Mouse (Mus musculus): ENCODE measurements around the gene Dhx32.

Gene Dhx32

GRCm38 (mm10) chr7:133742530-133743325 lies 39.8 kb downstream of the Dhx32 start:
- in situ Hi-C loops (cut with MboI; ENCODE audit: unreplicated experiment in 2 of 2), result no loop called here

DNA sequence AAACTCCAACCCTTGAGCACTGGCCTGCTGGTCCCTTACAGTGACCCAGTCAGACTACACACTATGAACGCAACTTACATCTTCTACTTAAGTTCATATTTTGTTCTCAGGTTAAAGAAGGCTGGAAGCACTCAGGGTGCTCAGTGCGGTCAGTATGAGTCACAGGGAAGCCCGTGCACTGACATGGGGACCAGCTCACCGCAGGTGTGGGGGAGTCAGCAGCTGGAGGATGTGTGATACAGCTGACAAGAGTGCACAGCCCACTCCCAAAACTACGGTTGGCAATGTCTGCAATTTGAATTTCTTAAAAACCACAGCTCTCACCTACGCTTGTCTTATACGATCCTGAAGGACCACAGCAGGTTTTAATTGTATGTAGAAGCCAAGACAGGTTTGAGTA lies 42.0 kb downstream of the Dhx32 start:
- in situ Hi-C loops (cut with MboI; ENCODE audit: unreplicated experiment in 2 of 2), result no loop called here

- in situ Hi-C loops (cut with MboI; ENCODE audit: unreplicated experiment in 2 of 2), result no loop called here
Measured at GRCm38 (mm10) chr7:133731971-133732645, 50.4 kb downstream of the Dhx32 start.

GRCm38 (mm10) chr7:133730324-133731191 lies 52.0 kb downstream of the Dhx32 start:
- in situ Hi-C loops (cut with MboI; ENCODE audit: unreplicated experiment in 2 of 2), result no loop called here

GRCm38 (mm10) chr7:133729351-133729750 lies 53.2 kb downstream of the Dhx32 start:
- in situ Hi-C loops (cut with MboI; ENCODE audit: unreplicated experiment in 2 of 2), result no loop called here

DNA sequence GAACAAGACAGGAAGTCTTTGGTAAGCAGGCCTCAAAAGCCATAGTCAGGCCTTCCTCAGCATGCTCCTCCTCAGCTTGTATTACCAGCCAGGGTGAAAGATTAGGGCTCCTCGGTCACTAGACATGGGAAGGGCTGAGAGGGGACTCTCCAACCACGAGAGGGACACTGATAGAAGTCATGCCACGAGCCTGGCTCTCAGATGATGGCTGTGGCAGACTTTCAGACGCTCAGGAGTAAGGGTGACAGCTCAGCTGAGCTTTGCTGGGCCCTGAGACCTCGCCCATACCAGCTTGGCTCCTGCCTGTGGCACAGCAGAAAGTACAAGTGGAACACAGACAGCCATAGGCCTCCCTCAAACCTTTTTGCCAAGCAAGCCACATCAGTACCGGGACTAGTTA lies 55.5 kb downstream of the Dhx32 start:
- in situ Hi-C loops (cut with MboI; ENCODE audit: unreplicated experiment in 2 of 2), result no loop called here

- in situ Hi-C loops (cut with MboI; ENCODE audit: unreplicated experiment in 2 of 2), result no loop called here
Measured at GRCm38 (mm10) chr7:133725571-133725970, 57.0 kb downstream of the Dhx32 start.

DNA sequence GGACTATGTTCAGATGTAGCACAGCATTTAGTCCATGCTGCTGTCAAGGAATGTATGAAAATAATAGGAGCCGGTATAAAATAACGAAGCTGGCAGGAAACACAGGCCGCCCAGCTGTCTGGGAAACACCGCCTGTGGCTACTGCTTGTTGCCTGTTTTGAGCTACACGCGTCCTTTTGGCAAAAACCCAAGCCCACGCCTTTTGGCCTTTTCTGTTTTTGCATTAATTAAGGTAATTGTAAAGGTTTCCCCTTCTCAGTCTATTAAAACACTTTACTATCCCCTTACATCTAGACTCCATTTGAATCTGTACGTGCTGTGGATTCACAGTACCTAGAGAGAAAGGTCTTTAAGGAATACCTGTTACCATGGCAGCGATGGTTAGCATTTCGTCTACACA lies 57.7 kb downstream of the Dhx32 start:
- in situ Hi-C loops (cut with MboI; ENCODE audit: unreplicated experiment in 2 of 2), result no loop called here

DNA sequence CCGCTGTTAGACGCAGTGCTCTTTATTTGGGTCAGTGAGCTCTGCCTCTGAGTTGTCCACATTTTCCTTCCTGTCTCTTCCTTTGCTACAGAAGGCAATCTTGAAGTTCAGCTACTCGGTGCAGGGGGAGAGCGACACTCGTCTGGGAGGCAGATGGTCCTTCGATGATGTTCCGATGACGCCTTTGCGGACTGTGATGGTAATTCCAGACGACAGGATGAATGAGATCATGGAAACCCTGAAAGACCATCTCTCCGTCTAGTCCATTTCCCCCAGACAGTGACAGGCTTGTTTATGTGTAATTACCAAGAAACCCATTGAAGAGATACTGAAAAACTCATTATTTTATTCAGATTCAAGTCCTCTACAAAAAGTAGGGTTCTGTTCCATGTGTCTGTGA lies 61.9 kb downstream of the Dhx32 start:
- in situ Hi-C loops (cut with MboI; ENCODE audit: unreplicated experiment in 2 of 2), result no loop called here

DNA sequence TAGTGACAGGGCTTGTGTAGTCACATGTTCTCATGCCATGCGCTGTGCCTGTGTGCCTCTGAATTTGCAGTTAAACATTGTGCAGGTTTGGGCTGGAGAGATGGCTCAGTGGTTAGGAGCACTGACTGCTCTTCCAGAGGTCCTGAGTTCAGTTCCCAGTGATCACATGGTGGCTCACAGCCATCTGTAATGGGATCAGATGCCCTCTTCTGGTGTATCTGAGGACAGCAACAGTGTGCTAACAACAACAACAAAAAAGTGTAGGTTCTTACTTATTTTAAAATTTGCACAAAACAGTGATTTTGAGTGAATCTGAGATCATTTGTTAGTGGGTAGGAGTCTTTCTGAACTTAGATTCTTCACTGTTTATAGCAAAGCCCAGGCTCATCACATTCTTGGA lies 63.9 kb downstream of the Dhx32 start:
- in situ Hi-C loops (cut with MboI; ENCODE audit: unreplicated experiment in 2 of 2), result loop anchor here in 1 of 2 experiments (5.0 kb wide), 1 partner anchor 36 kb away; the partner anchor contains the start of gene Mmp21

DNA sequence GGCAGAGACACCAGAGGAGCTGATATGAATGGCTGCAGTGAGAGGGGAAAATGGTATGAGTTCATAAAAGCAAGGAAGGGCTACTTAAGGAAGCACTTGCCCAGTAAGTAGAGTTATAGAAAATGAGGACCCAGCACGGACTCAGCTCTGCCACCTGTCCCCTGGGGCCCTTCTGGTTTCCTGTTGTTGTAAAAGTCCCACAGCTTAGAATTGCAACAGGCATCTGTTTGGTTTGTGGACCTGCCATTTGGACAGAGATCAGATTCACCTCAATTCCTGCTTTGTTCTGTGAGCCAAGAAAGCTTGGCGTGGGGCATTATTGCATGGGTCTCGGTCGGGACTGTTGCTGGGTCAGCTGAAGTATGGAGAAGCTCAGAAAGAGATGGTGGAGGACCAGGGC lies 67.1 kb downstream of the Dhx32 start:
- in situ Hi-C loops (cut with MboI; ENCODE audit: unreplicated experiment in 2 of 2), result loop anchor here in 1 of 2 experiments (5.0 kb wide), 1 partner anchor 33 kb away; the partner anchor contains the start of gene Mmp21

DNA sequence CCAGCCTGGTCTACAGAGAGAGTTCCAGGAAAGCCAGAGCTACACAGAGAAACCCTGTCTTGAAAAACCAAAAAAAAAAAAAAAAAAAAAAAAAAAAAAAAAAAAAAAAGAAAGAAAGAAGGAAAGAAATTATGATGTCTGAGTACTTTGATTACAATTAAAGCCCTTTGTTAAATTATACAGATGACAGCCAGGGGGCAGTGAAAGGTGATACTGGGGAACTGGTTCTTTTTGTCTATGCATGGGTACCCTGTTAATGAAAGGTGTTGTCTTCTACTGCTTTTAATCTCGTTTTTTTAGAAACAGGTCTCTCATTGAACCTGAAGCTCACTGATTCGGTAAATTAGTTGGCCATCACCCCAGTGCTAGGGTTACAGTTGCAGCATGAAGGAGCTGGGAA lies 75.2 kb downstream of the Dhx32 start:
- in situ Hi-C loops (cut with MboI; ENCODE audit: unreplicated experiment in 2 of 2), result loop anchor here in 1 of 2 experiments (5.0 kb wide), 2 partner anchors 65 to 70 kb away; partner anchors contain the start of gene Fank1

- in situ Hi-C loops (cut with MboI; ENCODE audit: unreplicated experiment in 2 of 2), result no loop called here
Measured at GRCm38 (mm10) chr7:133703906-133704305, 78.6 kb downstream of the Dhx32 start.

GRCm38 (mm10) chr7:133702333-133702732 lies 80.2 kb downstream of the Dhx32 start:
- in situ Hi-C loops (cut with MboI; ENCODE audit: unreplicated experiment in 2 of 2), result no loop called here

DNA sequence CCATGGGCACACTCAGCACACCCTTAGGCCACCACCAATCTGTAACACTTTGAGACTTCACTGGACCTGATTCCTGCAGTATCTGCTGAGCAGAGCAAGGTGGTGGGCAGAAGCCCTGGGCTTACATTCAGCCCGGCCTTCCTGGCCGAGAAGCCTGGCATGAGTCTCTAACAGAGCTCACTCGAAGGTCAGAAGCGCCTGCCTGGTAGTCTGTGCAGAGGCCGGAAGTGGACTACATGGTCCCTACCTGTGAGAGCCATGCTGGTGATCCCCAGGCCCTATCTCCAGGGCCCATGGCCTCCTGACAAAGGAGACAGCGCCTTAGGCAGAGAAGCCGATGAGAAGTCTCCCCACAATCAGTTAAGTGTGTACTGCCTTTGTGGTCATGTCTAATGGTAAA lies 81.2 kb downstream of the Dhx32 start:
- in situ Hi-C loops (cut with MboI; ENCODE audit: unreplicated experiment in 2 of 2), result no loop called here

GRCm38 (mm10) chr7:133699885-133700284 lies 82.6 kb downstream of the Dhx32 start:
- in situ Hi-C loops (cut with MboI; ENCODE audit: unreplicated experiment in 2 of 2), result loop anchor here in 1 of 2 experiments (25.0 kb wide), 1 partner anchor 1787 kb away; no protein-coding TSS in a partner anchor

GRCm38 (mm10) chr7:133698021-133698709 lies 84.4 kb downstream of the Dhx32 start:
- in situ Hi-C loops (cut with MboI; ENCODE audit: unreplicated experiment in 2 of 2), result loop anchor here in 1 of 2 experiments (25.0 kb wide), 1 partner anchor 1789 kb away; no protein-coding TSS in a partner anchor

- in situ Hi-C loops (cut with MboI; ENCODE audit: unreplicated experiment in 2 of 2), result loop anchor here in 1 of 2 experiments (25.0 kb wide), 1 partner anchor 1802 kb away; no protein-coding TSS in a partner anchor
Measured at GRCm38 (mm10) chr7:133685644-133686043, 96.9 kb downstream of the Dhx32 start.

DNA sequence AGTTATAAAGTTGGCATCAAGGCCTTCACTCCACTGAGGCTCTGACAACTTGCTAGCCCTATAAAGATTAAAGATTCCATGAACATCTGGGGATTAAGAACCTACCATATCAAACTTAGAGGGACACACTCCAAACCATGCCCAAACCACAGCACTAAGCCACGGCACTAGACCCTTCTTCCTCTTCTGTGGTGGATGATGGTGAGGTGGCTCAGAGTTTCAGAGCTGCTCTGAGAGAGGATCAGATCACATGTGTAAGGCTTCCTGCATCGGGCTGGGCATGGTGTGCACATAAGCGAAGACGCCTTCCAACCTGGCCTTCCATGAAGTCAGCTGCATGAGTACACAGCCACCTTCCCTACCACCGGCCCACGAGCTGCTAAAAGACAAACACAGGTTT lies 97.8 kb downstream of the Dhx32 start:
- in situ Hi-C loops (cut with MboI; ENCODE audit: unreplicated experiment in 2 of 2), result loop anchor here (5.0 to 25.0 kb wide), 2 partner anchors 33 to 1803 kb away; no protein-coding TSS in a partner anchor

GRCm38 (mm10) chr7:133684110-133684509 lies 98.4 kb downstream of the Dhx32 start:
- in situ Hi-C loops (cut with MboI; ENCODE audit: unreplicated experiment in 2 of 2), result loop anchor here (5.0 to 25.0 kb wide), 2 partner anchors 33 to 1803 kb away; no protein-coding TSS in a partner anchor

Measured in v-Abl transformed pro-B cells (cell line).